Mouse (Mus musculus) spleen, adult 2 months (tissue): ENCODE results near the gene Gas1.

Experiments used
- CTCF ChIP-seq: fragments of 200-500 bp; IDR thresholded peaks from 2 replicates; pipeline ENCODE4 v1.5.1; 2011; ENCODE audit warnings: mild to moderate bottlenecking, inconsistent platforms; ENCODE audit not compliant: insufficient read depth, insufficient read length, insufficient replicate concordance; ENCODE audit errors: extremely low read depth
- POLR2A ChIP-seq: fragments of 200-500 bp; IDR thresholded peaks from 2 replicates; pipeline ENCODE4 v1.6.1; 2011; ENCODE audit warnings: low read depth, low read length, inconsistent platforms

- TF ChIP-seq CTCF (no peak), POLR2A (no peak)
Observed at GRCm38 (mm10) chr13:60188952-60189351, 11.8 kb upstream of the Gas1 start.
